Mouse (Mus musculus): ENCODE data around the gene Ift46.
A peak's percentile ranks its signal among the peaks of the same experiment; 100 is the strongest.

DNA sequence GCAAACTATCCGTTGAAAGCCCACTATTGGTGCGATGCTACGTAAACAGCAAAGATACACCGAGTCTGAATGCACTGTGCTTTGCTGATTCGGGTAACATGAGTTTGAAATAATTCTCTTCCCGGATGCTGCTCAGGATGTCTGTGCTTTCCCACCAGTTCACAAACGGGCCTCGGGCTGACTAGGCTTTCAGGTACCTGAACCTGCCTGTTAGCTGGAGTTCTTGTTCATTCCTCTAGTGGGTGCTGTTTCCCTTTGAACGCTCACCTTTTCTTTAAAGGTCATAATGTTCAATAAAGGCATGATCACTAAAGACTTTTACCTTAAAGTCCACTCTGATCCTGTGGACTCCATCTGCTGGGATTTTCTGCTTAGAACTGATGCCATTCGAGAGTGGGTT is 73.5 kb downstream of the Ift46 start:
- TF ChIP-seq CTCF (conservative IDR thresholded peaks at IDR 0.05; ENCODE audit: low read length), result peak; percentile 93
- no peak for TF ChIP-seq POU5F1 (IDR thresholded peaks at IDR 0.05; ENCODE audit: borderline replicate concordance, low read length)
- TF ChIP-seq NANOG (IDR thresholded peaks at IDR 0.05; ENCODE audit: borderline replicate concordance, low read length), result no peak

Measured in E14TG2a.4 (cell line).